8 mouse cellular contexts compared by ENCODE assay signal in the genomic region with DNA sequence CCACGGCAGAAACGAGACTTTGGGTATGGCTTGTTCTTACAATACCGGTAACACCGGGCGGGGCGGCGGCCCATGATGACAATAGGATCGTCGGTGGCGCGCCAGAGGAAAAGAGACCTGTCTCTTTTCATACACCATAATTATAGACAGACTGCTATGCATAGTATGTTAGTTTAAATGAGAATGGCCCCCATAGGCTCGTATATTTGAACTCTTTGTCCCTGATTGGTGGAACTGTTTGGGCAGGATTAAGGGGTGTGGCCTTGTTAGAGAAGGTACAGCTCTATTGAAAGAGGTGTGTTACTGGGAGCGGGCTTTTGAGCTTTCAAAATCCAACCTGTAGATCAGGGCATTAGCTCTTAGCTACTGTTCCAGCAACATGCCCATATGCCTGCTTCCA. TPM values are rescaled to one million over a fixed set of nuclear protein-coding genes. Genes with fewer than 3 reads are reported as not detected.
DNase-seq lines count a peak whose midpoint lies in the region; ATAC-seq lines count a peak whose summit lies in the region.

A gene (minus strand): TSS at position 101 of the 400 bp plus-strand sequence.

- H3K27ac ChIP-seq in kidney, embryonic 14.5 days (ENCODE audit: low read depth, low read length) = no peak within 1 kb of the TSS
- no peak within 1 kb of the TSS for H3K27ac ChIP-seq in intestine, embryonic 15.5 days

- H3K36me3 ChIP-seq in kidney, embryonic 14.5 days (ENCODE audit: control insufficient read depth, insufficient read depth, low read length) = no peaks in the 10 kb centered on the region
- no peaks in the 10 kb centered on the region for H3K36me3 ChIP-seq in intestine, embryonic 15.5 days

- no peaks in the 10 kb centered on the region for H3K9me3 ChIP-seq in kidney, embryonic 14.5 days (ENCODE audit: control insufficient read depth, low read length)
- H3K9me3 ChIP-seq in intestine, embryonic 15.5 days = no peaks in the 10 kb centered on the region

- H3K4me1 ChIP-seq in kidney, embryonic 14.5 days (ENCODE audit: control insufficient read depth, insufficient read depth, low read length) = no peaks in the 10 kb centered on the region
- no peaks in the 10 kb centered on the region for H3K4me1 ChIP-seq in intestine, embryonic 15.5 days (replicated peaks)

- DNase-seq in kidney, adult 9 months = no peak
- DNase-seq in adrenal gland, postnatal 36 days = no peak
- no peak for DNase-seq in gastrocnemius, postnatal 25 days
- DNase-seq in right cerebral cortex, adult 18-20 months = no peak
- no peak for DNase-seq in urinary bladder, postnatal 4 days (ENCODE audit: low spot score in 2 of 2)

- no peak within 1 kb of the TSS for H3K4me3 ChIP-seq in kidney, embryonic 14.5 days (ENCODE audit: low read length)
- no peak within 1 kb of the TSS for H3K4me3 ChIP-seq in intestine, embryonic 15.5 days (replicated peaks)

- no peak for ATAC-seq in kidney, embryonic 14.5 days (ENCODE audit: low FRiP score, low TSS enrichment)
- no peak for ATAC-seq in intestine, embryonic 15.5 days
- ATAC-seq in megakaryocyte progenitor cell, adult 5-6 weeks (replicated peaks; ENCODE audit: poor library complexity) = no peak

- 96% methylated on average over 11 of the region's 13 CpGs for WGBS in kidney, embryonic 14.5 days
- WGBS in intestine, embryonic 15.5 days = 95% methylated on average over 10 of the region's 13 CpGs

- no peak within 1 kb of the TSS for H3K4me2 ChIP-seq in kidney, embryonic 14.5 days (replicated peaks; ENCODE audit: low read depth, low read length)
- no peak within 1 kb of the TSS for H3K4me2 ChIP-seq in intestine, embryonic 15.5 days (replicated peaks)

- no peaks in the 10 kb centered on the region for H3K27me3 ChIP-seq in kidney, embryonic 14.5 days (ENCODE audit: control insufficient read depth, insufficient read depth, low read length)
- no peaks in the 10 kb centered on the region for H3K27me3 ChIP-seq in intestine, embryonic 15.5 days (replicated peaks)

- H3K9ac ChIP-seq in kidney, embryonic 14.5 days (ENCODE audit: low read depth, low read length) = no peak within 1 kb of the TSS
- H3K9ac ChIP-seq in intestine, embryonic 15.5 days = no peak within 1 kb of the TSS

RNA-seq across cellular contexts. Expression of the gene that starts here (rescaled TPM):
- 335 and 349 TPM in 2 replicates for polyA plus RNA-seq in kidney, embryonic 14.5 days (2014; fragmentation: Nextera tagmentation; extraction: Ambion mirVana)
- 1,000 to 10,000 TPM; 1,100 to 1,109 TPM for total RNA-seq in adrenal gland, postnatal 36 days (2021)
- 100 to 1,000 TPM; 340 to 407 TPM for total RNA-seq in gastrocnemius, postnatal 25 days (2021)
- 292 and 375 TPM in 2 replicates for polyA plus RNA-seq in intestine, embryonic 15.5 days (2015; fragmentation: Nextera tagmentation; extraction: Ambion mirVana)
- 1,620 and 1,730 TPM in 2 replicates for total RNA-seq in megakaryocyte progenitor cell, adult 5-6 weeks (2015)
- total RNA-seq in megakaryocyte progenitor cell, adult 5-6 weeks (2017) = 240 and 354 TPM in 2 replicates
